Mouse (Mus musculus) MN1 (cell line): Measurements from ENCODE around the gene Wdr34.
"Not testable (repeated sequence)": the region's sequence is repeated elsewhere in the genome, so short reads cannot be mapped to it uniquely, and the experiment has no call there.

Source experiments
- DNase-seq: peaks from one replicate; pipeline ENCODE4 v3.0.0-alpha.2; 2016; ENCODE audit warnings: low spot score

Wdr34 gene

DNA sequence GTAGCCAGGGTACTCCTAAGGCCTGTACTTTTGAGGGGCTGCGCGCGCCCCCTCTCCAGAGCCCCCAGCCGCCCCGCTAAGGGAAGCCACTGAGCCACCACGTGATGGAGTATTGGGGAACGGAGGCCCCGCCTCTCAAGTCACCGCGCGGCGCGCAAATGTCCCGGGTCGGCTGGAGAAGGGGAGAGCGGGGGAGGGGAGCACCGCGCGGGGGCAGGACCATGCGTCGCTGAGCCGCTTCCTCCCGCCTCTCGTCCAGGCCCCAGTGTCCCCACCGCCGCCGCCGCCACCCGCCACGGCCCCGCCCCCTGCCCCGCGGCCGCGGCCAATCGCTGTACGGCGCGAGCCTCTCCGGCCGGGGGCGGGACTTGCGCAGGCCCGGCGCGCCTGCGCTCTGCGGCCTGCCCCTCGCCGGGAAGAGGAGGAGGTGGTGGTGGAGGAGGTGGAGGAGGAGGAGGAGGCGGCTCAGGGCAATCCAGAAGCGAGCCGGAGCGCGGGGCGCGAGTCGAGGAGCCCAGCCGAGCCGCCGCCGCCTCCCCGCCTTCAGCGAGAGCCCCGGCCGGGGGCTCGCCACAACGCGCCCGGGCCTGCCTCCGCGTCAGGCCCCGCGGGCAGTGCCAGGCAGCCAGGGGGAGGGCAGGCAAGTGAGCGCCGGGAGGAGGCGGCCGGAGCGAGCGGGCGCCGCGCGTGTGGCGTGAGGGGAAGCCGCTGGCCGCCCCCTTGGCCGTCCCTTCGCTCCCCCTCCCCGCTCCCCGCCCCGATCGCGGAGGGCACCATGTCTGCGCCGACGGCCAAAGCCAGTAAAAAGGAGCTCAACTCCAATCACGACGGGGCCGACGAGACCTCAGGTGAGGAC, 17.6 kb upstream of the Wdr34 start:
- peak; percentile 95 for DNase-seq

DNA sequence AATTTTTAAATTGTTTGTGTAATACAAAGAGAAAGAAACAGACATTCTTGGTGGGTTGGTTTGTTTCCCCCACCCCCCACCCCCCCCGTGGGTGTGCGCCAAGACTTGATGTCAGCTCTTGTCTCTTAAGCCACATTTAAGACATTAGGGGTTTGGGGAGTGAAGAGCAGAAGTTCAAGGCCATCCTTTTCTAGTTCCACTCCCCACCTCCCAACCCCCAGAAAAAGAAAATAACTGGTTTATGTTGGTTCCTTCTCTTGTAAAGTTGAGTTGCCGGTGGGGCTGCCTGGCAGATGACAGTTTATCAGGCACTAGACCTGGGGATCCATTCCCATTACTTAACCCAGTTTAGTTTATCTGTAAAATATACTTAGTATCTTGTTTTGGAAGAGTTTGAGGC, 15.6 kb upstream of the Wdr34 start:
- DNase-seq: no peak

DNA sequence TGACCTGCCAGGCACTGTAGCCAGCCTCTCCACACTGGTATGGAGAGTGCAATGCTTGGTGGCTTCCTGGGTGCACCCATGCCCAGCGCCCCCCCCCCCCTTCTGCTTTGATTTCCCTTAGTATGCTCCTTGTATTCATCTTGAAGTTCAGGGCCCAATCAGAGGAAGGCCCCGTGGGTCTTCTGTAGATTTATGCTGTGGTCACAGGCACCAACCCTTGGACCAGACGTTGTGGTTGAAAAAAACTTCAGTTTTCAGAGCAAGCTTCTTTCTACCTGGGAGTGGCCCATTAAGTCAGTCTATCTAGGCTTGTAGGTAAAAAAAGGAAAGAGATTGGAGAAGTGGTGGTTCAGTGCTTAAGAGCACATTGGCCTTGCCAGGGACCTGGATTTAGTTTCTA, 15.1 kb upstream of the Wdr34 start:
- DNase-seq: no peak

DNA sequence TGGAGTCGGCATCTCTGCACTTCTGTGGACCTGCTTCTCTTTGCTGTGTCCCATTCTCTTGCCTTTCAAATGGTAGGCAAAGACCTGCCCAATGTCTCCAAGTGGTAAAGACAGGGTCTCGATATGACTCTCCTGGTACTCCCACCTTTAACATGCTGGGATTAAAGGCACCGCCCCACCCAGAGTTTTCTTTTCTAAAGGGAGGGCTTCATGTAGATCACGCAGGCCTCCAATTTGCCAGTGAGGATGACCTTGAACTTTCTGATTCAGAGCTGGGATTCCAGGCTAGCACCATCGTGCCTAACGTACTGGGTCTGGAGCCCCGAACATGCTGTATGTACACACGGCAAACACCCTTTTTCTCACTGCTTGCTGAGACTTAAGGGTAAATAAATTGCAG, 14.6 kb upstream of the Wdr34 start:
- no peak for DNase-seq

DNA sequence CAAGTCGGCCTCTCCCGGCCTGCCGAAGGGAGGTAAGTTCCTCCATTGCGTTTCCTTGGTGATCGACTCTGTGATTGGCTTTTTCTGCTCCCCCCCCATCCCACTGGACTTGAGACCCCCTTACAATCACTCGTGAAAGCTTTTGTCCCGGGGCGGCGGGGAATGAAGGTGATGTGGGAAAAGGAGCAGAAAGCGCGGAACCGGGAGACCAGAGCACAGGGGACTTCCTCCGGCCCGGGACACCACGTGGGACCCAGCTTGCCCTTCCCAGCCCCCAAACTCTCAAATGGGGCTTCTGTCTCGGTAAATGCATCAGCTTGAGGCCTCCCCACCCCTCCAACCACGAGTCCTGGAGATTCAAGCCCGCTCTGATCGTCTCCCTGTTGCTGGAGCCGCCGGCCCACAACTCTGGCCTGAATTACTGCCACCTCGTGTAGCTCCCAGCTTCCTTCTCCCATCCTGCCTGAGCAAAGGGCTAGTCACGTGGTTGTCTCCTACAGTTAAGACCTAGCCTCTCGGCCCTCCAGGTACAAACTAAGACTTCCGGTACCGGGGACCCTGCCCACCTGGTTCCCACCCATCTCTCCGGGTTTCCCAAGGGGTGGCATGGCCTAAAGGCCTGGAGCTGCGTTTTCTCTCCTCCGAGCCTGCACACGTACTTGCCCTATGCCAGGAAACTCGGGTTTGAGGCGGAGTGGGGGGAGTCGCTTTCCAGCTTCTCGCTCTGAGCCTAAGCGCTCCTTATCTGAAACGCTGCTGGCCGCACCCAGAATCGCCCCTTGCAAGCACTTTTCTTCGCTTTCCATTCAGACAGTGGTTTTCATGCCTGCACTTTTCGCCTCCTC, 13.8 kb upstream of the Wdr34 start:
- peak; percentile 69 for DNase-seq

DNA sequence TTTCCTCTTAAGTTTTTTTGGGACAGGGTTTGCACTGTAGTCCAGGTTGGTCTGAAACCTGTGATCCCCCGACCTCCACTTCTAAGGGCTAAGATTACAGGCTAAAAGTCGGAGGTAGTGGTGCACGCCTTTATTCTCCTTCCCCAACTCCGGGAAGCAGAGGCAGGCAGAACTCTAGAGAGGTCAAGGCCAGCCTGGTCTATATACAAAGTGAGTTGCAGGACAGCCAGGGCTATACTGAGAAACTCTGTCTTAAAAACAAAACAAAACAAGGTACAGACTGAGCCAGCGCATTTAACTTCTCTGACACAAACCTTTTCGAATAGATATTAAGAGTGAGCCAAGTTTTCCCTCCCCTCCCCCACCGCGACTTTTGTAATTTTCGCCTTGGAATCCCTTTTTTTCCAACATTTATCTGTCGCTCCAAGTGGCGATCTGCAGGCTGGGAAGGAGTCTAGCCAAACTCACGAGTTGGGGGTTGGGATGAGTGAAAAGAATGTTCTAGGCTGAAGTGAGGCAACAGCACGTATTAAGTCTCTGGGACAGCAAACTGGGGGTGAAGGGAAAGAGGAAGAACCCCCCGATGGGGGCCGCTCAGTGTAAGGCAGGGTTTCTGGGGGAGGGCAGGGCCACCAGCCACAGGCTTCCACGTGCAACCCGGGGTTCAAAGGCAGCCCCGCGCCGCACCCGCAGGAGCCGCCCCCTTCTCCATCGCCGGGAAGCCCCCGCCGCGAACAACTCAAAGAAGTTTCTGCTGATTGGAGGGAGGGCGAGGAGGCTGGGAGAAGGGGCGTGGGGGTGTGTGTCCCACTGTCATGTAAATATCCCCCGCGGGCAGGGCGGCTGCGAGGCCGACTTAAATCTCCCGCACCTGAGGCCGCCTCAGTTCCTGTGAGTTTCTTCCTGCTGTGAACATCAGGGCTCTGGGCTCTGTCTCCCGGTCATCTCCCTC, 12.8 kb upstream of the Wdr34 start:
- peak; percentile 37 for DNase-seq

DNA sequence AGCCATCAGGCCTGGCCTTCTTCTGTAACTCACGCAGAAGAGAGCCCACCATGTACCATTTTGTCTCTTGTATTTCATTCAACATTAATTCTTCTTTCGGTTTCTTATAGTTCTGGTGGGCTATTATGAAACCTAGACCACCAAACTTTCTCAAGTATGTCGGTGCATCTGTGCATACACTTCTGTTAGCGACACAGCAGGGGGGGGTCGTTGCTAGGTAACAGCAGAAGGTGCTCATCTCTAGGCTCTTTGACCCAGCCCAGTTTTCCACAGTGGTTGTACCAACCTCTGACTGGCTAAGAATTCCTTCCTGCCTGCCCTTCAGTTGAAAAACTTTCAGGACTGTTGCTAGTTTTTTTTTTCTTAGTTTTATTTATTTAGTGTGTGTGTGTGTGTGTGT, 9.7 kb upstream of the Wdr34 start:
- DNase-seq: no peak

DNA sequence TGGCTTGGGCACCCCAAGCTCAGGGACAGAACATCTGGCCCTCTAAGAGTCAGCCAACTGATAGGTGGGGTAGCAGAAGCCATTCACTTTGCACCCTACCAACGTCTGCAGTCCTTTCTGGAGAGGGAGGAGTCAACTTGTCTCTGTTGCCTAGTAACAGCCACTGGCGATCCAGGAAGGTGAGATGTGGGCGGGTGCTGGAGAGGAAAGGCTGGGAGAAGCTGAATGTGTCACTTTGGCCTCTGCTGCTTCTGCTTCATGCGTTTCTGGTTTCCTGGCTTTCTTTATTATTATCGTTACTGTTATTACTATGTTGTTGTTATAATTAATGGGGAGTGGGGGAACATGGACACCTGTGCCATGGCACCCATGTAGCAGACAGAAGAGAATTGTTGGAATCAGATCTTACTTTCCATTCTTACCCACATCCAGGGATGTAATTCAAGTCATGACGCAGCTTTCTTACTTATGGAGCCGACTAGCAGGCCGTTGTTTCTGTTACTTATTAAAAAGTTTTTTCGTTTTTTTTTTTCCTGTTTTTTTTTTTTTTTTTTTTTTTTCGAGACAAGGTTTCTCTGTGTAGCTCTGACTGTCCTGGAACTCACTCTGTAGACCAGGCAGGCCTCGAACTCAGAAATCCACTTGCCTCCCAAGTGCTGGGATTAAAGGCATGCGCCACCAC, 8.7 kb upstream of the Wdr34 start, which contains the start of gene Set:
Set (plus strand) TSS at position 156 of the 682 bp plus-strand sequence.
- no peak for DNase-seq

DNA sequence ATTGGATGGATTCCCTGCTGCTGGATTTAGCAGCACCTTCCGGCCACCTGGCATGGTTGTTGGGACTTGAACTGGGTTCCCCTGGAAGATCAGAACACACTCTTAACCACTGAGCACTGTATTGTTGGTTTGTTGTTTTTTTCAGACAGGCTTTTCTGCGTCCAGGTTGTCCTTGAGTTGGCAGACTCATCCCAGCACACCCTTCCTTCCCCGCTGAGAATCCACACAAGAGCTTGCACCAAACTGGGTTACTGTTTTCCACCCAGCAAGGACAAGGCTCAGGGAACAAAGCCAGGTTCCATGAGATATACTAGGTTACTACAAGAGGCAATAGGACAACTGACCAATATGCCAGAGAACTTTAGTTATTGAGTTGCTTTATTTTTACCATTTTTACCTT, 8.1 kb upstream of the Wdr34 start:
- DNase-seq: no peak

DNA sequence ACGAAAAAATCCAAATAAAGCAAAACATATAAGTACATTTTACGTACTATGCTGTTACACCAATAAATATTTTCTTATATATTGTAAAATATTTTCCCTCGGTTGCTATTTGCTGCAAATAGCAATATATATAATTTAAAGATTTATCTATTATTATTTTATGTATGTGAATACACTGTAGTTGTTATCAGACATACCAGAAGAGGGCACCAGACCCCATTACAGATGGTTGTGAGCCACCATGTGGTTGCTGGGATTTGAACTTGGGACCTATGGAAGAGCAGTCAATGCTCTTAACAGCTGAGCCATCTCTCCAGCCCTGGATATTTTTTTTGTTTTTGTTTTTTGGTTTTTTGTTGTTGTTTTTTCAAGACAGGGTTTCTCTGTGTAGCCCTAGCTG, 6.6 kb upstream of the Wdr34 start:
- not testable (repeated sequence) for DNase-seq

DNA sequence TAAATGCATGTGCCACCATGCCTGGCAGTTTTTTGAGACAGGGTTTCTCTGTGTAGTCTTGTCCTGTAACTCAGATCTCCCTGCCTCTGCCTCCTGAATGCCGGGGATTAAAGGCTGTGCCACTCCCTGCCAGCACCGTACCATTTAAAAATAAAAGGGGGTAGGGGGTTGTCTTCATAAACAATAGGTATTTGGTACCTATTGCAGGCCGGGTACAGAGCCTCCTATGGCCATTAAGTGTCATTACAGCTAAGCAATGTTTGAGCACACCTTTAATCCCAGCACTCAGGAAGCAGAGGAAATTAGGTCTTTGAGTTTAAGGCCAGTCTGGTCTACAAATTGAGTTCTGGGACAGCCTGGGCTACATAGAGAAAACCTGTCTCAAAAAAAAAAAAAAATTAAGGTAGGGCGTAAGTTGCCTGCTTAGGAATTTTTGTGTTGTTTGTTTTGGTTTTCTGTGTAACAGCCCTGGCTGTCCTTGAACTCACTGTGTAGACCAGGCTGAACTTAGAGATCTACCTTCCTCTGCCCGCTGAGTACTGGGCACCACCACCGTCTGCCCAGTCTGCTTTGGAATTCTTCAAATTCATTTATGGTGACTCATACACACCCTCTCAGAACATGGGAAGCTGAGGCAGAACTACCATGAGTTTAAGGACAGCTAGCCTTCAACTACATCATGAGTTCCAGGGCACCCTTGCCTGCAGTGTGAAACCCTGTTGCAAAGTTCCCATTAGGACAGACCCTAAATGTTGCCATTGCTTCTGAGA, 3.5 kb upstream of the Wdr34 start:
- DNase-seq: no peak

DNA sequence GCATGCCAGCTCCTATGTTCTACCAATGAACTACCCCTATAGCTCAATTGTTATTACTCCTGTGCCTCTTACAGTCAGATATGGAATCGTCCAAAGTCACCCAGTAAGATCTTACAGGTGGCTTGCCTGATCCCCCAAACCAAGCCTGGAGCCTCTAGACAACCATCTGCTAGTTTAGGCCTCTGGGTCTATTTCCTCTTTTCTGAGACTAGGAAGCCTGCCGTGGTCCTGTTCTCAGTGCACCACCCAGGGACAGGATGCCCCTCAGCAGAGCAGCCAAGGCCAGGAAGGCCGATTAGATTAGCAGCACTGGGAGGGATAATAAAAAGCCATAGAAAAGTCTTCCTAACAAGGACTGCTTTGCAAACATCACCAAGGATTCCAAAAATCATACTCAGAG, 1.1 kb upstream of the Wdr34 start:
- no peak for DNase-seq

DNA sequence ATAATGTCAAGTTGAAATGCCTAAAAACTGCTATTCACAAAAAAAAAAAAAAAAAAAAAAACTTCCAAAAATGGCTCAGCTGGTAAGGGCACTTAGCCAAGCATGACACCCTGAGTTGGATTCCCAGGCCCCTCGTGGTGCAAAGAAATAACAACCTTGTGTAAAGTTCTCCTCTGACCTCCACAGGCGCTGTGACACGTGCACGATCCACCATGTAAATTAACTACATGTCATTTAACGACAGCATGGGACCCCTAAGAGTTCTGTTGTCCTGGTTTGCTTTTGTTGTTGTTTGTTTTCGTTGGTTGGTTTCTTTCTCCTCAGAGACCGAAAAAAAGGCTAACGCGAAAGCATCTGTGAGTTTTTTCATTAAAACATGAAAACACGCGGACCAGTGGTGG, 580 bp downstream of the Wdr34 start:
- peak; percentile 55 for DNase-seq

DNA sequence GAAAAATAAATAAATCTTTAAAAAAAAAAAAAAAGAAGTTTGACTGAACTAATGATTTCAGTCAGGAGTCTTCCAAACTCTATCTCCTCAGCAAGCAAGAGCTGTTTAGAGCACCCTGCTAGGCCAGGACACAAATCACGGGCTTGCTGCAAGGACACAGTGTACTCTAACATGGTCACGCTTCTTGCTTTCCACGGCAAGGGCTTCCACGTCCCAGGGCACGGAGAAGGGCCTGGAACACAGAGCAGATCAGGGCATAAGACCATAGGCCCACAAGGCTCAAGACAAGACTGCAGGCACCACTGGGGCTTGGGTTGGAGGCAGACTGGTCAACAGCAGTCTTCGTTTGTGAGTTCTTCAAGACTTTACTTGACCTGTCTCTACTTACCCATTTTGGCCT, 1.6 kb downstream of the Wdr34 start:
- DNase-seq: no peak

DNA sequence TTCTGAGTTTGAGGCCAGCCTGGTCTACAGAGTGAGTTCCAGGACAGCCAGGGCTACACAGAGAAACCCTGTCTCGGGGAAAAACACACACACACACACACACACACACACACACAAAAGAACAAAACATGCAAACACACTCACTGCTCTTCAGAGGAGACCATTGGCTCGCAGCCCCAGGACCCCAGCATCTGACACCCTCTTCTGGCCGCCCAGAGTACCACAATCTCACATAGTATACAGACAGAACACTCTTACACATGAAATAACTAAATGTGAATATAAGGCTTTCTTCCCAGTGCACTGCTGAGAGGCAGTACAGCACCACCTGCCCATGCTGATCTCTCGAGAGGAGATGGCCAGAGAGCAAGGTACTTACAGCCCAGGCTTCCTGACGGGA, 4.1 kb downstream of the Wdr34 start:
- DNase-seq: no peak

DNA sequence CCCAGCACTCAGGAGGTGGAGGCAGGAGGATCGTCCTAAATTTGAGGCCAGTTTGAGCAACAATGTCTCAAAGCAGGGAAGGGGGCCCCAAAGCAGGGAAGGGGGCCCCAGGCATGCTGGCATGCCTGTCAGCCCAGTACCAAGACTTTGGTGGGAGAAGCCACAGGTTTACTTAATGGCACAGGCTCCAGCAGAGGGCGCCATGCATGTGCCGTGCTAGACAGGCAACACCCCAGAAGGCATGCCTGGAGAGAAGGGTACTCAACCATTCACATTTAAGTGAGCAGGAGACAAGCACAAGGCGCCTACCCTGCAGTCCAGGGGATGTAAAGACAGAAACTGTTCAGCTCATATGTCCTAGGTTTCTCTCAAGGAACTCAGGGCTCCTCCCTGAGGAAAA, 6.2 kb downstream of the Wdr34 start:
- DNase-seq: peak; percentile 75

DNA sequence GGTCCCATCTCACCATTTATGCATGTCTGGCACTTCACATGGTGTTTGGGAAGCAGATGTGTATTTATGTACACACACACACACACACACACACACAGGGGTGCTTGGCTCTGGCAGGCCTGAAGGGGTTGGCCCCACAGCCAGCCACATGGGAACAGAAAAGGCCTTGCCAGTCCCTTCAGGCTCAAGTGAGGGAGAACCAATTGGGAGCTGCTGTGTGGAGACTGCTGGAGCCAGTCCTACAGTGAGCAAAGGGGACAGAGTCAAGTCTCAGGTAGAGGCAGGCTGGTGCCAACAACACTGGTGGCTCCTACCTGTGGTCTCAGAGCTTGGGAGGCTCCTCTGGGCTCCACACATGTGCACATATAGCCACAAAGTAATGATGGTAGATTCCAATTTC, 9.0 kb downstream of the Wdr34 start:
- peak; percentile 15 for DNase-seq

DNA sequence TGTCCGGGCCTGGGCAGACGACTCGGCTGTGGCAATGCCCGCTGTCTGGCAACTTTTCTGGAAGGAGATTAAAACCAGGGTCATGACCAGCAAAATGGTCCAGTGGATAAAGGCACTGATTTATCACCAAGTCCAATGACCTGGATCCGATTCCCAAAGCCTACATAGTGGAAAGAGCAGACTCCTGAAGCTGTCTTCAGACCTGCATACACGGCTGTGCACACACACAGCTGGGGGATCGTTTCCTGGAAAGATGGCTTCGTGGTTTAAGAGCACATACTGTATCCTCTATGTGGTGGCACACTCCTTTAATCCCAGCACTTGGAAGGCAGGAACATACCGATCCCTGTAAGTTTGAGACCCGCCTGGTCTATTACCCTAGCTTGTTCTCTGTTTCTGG, 10.3 kb downstream of the Wdr34 start:
- DNase-seq: no peak

DNA sequence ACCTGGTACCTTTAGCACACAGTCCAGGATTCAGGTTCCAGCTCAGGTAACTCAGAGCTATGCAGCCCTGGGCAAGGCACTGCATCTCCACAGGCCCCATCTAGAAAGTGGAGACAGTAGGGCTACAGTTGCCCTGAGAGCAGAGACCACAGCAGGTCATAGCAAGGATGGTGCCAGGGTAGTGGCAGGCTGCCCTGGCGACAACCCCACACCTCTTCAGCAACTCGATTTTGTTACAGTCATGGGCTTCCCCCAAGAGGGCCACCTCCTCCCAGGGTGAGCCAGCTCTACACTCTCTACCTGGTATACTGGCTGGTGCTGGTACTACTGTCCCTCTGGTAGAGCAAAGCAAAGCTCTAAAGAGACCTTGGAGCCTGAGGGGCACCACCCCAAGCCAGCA, 10.9 kb downstream of the Wdr34 start:
- DNase-seq: no peak

DNA sequence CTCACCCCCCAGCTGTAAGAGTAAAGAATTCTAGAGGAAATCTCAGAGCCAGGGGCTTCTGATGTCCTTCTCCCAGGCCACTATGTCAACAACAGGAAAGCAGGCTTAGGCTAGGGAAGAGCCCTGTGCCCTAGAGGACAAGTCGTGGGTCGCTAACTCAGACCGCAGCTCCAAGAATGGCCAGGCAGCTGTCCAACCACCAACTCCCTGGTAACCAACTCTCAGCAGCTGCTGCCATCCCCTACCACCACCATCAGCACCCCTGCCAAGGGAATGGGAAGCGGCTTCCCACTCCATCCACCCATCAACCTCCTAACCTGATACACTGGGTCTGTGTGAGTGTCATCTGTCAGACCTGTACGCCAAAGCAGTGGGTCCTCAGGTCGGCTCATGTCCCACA, 15.7 kb downstream of the Wdr34 start:
- DNase-seq: no peak
